Mouse (Mus musculus): ENCODE measurements around the gene Amn.

The Amn gene

GRCm38 (mm10) chr12:111323423-111323822 lies 52.5 kb downstream of the Amn start:
- DNase-seq (ENCODE audit: low read depth, low spot score) = no peak

- no peak for DNase-seq (ENCODE audit: low read depth, low spot score)
These were observed 53.6 kb downstream of the Amn start for GRCm38 (mm10) chr12:111324536-111324935.

- no peak for DNase-seq (ENCODE audit: low read depth, low spot score)
These were observed 54.1 kb downstream of the Amn start for GRCm38 (mm10) chr12:111324949-111325348.

GRCm38 (mm10) chr12:111325744-111326424 lies 55.0 kb downstream of the Amn start:
- DNase-seq (ENCODE audit: low read depth, low spot score) = no peak

Measured in forelimb bud, embryonic 11.5 days (tissue).